Mouse (Mus musculus): ENCODE results near the gene Gpr137.
"Not testable (repeated sequence)": the region's sequence is repeated elsewhere in the genome, so short reads cannot be mapped to it uniquely, and the experiment has no call there.

Gpr137 gene

DNA sequence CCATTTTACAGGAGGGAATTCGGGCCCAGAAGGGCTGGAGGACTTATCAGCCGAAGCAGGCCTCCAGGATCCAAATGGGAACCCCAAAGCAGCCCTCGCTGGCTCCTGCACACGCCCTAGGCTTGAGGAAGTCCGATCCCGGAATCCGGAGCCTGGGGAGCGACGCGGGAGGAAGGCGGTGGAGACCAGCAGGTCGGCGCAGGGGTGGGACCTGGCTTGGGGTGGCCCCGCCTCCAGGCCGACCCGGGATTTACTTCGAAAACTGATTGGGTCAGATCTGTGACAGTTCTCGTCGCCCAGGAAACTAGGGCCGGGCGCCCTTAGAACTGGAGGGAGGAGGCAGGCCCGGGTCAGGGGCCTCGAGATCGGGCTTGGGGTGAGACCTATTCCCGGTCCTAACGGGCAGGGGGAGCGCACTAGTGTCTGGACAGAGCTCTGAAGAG is at the start of gene Gpr137:
TSS of gene Gpr137 (minus strand) at position 232 of the 443 bp plus-strand sequence.
- peak; percentile 91 to 95 for DNase-seq (ENCODE audit: low spot score in 2 of 2)

DNA sequence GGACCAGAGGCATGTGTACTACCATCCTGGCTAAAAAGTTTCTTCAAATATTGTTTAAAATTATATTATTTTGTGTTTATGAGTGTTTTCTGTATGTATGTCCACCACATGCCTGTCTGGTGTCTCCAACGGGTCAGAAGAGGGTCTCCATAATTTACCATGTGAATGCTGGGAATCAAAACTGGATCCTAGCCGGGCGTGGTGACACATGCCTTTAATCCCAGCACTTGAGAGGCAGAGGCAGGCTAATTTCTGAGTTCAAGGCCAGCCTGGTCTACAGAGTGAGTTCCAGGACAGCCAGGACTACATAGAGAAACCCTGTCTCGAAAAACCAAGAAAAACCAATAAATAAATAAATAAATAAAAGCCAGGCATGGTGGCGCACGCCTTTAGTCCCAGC is 48.9 kb upstream of the Gpr137 start:
- DNase-seq (ENCODE audit: low spot score in 2 of 2), result not testable (repeated sequence)

DNA sequence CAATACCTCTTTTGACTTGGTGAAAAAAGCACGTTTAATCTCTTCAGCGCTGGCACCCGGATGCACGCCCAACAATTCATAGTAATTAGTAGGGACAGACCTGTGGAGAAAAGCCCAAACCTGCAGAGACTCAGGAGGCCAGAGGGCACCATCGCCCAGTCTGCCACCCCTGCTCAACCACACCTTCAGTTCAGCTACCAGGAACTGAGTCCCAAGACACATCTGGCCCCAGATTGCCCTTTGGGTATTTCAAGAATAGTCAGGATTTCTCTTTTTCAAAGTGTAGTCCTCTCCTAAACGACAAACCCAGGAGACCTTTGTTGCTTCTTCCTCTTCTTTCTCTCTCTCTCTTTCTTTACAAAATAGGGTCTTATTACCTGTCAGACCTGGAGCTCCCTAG is 48.4 kb upstream of the Gpr137 start:
- no peak for DNase-seq (ENCODE audit: low spot score in 2 of 2)

DNA sequence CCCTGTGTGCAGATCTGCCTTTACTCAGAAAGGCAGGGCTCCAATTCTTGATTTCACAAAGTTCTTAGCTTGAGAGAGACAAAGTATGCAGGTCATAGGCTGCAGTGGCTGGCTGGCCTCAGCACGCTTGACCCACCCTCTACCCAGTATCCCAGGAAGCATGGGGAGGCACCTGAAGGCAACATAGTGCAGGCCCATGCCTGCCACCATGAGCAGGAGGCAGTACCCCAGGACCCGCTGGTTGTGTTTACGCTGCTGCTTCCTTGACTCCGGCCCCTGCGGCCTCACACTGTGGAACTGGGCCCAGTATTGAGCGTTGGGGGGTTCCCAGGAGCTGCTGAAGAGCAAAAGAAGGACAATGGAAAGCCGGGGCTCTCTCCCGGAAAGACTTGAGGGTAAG is 47.0 kb upstream of the Gpr137 start:
- no peak for DNase-seq (ENCODE audit: low spot score in 2 of 2)

DNA sequence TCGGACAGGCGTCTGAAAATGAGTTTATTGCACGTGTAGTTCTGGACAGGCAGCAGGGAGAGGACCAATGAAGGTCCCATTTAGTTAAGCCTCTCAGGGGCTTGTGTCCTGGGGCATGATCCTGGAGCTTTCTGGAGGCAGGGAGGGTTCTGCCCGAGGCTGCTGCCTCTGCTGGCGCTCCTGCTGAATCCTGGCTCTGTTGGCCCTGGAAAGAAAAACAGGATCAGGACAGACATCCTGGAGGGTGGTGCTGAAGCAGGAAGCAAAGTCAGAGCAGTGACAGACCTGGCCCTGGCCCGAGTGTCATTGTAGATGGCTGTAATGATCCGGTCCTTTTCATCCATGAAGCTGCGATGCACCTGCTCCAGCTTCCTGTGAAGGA is 45.6 kb upstream of the Gpr137 start:
- no peak for DNase-seq (ENCODE audit: low spot score in 2 of 2)

DNA sequence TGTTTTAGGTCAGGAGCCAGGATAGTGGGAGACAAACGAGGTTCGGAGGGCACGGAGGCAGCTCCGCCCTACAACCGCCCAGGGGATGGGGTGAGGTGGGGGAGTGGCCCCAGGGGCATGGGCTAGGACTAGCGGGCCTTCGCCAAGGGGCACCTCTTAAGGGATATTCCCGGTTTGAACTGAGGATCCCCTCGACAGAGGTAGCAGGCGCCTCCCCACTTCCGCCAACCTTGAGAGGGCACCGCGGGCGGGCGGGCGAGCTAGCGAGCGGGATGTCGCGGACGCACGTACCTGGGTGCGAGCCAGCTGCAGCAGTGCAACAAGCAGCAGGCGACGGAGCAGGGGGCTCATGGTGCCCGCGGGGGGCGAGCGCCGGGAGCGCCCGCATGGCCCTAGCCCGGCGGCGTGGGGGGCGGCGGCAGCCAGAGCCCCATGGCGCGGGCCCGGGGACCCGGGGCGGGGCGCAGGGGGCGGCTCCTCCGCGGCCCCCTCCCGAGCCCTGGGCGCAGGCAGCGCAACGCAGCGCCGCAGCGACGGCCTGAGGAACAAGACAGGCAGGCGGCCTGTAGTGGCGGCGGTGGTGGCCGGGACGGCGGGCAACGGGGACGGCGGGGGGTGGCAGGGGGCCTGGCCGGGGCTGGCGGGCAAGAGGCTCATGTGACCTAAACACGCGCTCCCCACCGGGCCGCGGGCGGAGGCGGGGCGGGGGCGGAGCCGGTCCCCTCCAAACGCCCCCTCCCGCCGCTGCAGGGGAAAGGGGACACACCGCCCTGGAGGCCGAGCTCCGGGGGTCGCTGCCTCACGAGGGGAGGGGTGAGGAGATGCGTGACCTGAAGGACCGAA is 45.0 kb upstream of the Gpr137 start, which contains the start of gene Vegfb:
TSS of gene Vegfb (minus strand) at position 591 of the 843 bp plus-strand sequence.
- peak in 1 of 2 experiments; percentile 51 for DNase-seq (ENCODE audit: low spot score in 2 of 2)

DNA sequence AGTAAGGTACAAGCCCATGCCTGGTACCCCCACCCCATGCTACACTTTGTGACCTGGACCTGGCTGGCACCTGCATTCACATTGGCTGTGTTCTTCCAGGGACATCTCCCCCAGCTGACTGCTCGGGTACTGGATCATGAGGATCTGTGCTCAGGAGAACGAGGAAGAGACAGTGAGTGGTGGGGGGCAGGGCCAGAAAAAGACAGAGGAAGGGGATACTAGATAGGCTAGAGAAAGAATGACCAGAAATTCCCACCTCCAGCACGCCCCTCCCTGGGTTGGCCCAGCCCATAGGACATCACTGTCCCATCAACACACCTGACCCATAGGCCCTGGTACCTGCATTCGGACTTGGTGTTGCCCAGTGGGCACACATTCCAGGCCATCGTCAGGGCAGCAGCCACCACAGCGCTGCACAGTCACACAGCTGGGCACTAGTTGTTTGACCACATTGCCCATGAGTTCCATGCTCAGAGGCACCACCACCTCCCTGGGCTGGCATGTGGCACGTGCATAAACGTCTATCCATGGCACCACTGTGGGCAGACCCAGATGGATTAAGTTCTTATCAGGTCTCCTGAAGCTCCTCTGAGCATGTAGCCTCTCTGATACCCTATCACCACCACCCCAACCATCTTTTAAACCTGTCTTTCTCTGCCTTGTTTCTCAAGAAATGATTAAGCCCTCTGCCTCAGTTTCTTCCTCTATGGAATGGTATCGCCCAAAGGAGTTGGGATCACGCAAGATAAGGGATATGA is 43.9 kb upstream of the Gpr137 start:
- DNase-seq (ENCODE audit: low spot score in 2 of 2), result no peak

DNA sequence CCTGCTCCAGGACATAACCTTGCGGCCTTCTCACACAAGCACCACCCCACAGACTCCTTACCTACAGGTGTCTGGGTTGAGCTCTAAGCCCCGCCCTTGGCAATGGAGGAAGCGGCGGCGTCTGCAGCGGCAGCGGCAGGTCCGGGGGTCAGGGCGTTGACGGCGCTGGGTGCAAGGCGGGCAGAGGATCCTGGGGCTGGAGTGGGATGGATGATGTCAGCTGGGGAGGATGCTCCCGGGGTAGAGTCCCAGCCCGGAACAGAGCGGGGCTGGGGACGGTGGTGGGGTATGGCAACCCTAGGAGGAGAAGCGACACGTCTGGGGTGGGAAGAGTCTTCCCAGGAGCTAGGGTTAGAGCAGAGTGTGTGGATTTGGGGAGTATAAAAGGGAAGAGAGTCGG is 43.0 kb upstream of the Gpr137 start:
- DNase-seq (ENCODE audit: low spot score in 2 of 2), result no peak

DNA sequence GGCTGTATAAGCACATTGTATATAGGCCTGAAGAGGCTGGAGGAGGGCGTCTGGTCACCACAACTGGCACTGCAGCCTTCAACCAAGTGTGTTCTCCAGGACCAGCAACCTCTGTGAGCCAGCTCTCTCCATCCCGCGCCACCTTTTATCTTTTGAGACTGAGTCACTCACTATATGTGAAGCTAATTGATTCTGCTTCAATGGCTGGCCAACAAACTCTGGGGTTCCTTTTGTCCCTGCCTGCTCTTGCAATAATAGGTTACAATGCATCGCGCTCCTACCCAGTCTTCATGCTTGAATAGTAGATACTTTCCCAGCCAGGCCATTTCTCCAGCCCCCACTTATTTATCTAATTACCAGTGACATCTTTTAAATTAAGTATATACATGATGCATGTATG is 41.3 kb upstream of the Gpr137 start:
- no peak for DNase-seq (ENCODE audit: low spot score in 2 of 2)

DNA sequence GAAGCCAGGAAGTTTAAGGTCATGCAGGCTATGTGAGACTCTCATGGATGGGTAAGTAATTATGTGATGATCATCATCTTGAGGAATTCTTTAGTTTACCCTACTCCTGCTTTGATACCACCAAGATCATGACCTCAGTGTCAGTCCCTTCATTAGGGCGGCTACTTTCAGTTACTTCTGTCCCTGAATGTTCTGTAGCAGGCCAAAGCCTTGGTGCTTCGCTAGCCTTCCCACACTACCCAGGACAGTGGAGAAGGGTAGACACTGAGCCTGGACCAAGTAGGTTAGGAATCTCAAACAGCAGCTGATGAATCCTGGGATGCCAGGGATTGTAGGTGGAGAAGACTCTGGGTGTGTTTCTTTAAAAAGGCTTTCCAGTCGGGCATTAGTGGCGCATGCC is 39.2 kb upstream of the Gpr137 start:
- no peak for DNase-seq (ENCODE audit: low spot score in 2 of 2)

DNA sequence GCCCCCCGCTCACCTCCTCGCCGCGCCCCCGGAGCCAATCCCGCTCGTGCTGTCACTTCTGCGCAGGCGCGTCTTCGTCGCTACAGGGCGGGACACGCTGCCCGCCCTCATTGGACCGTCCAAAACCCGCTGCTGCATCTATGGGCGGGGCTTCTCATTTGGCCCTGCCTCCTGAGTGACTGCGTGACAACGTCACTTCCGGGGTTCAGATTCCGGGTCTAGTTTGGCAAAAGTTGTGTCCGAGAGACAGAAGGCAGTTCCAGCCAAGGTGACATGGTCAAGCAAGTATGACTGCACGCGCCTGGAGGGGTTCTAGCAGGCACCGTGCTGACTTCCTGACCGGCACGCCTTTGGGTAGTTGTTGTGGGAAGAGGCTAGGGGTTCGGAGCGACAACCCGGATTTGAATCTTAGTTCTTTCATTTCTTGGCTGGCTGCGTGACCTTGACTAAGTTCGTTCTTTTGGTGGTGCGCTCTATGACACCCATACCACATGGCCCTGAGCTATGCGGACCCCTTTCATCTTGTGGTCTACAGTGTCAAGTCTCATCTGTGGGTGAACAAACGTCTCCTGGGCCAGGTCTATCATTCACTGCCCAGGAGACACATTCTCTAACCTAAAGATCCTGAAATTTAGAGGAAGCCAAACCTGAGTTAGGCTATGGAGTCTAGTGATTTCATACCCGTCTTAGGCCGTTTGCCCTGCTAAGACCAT is 38.3 kb upstream of the Gpr137 start, which contains the start of gene Fkbp2:
TSS of gene Fkbp2 (minus strand) at position 121 of the 713 bp plus-strand sequence.
- peak; percentile 97 to 98 for DNase-seq (ENCODE audit: low spot score in 2 of 2)

DNA sequence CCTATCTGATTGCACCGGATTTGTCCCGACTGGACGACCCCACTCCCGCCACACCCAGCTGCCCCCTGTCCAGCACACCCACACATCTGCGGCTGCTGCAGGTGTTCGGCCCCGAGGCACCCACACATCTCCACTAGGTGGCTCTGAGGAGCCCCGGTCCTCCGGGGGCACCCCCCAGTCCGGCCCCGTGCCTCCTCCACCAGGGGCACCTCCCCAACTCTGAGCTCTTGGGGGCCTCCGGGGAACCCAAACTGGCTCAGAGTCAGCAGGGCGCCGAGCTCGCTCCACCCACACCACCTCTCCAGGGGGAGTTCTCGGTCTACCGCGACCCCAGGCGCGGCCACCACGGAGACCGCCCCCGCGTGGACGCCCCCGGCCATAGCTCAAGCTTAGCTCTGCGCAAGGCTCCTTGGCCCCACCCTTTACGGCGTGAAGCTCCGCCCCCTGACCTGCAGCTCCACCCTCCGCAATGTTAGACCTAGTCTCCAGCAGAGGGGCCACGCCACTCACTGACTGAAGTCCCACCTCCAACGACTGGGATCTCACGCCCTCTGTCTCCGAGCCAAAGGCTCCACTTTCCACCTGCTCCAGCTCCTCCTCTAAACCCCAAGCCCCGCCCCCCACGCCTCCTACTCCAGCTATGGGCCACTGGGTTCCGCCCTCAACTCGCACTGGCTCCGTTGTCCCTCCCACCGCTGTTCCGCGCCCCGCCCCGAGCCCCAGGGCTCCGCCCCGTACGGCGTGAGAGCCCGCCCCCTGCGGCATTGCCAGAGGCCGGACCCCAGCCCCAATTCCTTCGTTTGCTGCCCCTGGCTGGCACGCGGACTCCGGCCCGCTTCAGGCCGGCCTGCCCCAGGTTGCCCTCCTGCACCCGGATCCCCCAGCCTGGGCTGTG is 37.5 kb upstream of the Gpr137 start:
- DNase-seq (ENCODE audit: low spot score in 2 of 2), result peak; percentile 99

DNA sequence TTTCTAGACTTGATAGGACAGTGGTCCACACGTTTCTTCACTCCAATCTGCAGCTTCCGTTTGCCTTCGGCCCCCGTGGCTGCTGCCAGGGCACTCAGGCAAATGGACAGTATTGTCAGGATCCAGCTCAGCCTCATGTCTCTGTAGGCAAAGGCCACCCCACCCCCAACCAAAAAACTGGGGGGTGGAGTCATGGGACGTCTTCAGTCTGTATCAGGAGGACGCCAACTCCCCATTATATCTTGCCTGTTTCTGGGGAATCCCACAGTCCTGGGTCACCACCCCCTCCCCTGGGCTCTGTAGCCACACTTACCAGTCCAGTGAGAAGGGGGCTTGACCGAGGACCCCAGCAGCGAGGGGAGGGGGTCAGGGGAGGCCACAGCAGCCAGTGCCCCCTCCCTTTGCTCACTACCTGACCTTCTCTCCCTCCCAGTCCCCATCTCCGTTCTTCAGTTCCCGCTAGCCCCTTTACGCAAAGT is 36.8 kb upstream of the Gpr137 start:
- peak; percentile 58 to 66 for DNase-seq (ENCODE audit: low spot score in 2 of 2)

DNA sequence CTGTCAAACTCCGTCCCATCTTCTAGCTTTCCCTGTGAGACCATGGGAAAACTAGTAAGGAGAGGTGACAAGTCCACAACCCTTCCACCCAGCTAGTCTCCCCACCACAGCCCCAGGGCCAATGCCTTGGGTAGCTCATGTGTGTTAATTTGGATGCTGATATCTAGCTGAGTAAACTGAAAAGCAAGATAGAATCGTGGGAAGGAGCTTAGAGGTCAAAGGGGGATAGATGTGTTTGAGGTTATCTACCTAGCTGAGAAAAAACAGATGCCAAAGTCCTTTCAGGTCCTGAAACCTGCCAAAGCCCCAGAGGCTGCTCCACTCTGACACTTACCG is 36.3 kb upstream of the Gpr137 start:
- no peak for DNase-seq (ENCODE audit: low spot score in 2 of 2)

DNA sequence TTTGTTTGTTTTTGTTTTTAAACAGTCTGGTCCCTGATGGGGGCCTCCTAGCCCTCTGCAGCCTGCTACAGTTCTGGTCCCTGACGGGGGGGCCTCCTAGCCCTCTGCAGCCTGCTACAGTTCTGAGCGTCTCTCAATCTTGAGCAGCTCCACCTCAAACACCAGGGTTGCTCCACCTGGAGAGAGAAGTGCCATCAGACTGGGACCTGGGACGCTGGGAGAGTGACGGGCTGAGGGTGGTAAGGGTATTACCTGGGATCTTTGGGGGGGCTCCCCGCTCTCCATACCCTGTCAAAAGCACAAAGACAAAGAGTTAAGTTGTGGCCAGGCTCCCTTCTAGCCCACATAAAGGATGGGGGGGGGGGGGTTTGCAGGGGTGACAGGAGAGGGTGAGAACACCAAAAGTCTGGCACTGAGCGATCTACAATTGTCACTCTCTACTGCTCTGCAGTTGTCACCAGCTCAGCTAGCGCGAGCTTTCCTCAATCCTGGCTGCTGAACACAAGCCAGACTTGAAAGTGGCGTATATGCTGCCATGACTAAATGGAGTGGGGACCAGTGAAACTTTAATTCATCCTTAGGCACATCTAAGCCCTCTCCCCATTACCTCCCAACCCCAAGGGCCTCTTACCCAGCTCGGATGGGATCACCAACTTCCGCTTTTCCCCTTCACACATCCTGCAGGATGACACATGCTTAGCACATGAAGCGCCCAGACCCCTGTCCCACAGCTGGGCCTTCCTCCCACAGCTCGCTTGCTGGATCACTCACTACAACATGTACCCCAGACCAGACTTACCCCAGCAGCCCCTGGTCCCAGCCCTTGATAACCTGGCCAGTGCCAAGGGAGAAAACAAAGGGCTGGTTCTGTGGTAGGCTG is 35.7 kb upstream of the Gpr137 start:
- DNase-seq (ENCODE audit: low spot score in 2 of 2), result no peak

DNA sequence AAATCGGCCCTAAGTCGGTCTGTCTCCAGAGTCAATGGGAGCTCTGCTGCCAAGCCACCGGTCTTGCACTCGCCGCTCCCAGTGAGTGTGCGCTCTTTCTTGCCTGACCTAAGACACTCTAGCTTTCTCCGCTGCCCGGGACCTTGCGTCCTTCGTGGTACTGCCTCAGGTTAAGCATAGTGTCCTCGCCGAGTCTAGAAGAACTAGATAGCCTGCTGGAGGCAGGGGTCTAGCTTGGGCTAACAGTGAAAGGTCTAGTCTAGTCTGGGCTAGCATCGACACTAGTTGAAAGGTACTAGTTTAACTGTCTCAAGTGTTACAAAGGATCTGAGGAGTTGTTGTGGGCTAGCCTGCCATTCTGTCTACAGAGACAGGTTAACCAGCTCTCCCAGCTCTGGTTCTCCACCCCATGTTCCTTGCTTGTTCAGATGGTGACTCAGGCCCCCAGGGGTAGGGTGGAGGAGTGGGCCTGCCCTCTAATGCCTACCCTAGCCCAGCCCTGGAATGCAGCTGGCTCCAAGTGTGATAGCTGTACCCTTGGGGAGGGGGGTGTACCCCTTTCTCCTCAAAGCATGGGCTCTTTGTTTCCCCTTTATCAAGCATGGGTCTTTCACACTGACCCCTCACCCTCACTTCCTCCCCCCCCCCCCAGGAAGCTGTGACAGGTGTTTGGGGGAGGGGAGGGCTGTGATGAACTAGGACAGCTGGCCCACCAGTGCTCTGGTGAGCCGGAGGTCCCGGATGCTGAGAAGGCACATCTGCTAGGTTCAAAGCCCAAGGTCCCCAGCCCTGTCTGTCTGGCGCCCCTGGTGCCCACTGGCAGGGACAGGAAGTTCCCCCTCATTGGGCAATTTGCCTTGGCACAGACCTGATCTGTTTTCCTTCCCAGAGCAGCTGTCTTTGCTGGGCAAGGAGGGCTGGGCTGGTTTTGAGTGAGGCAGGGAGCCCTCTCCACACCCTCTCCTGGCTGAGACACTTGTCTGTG is 33.5 kb upstream of the Gpr137 start, which contains the start of gene Plcb3:
TSS of gene Plcb3 (minus strand) at position 934 of the 985 bp plus-strand sequence.
- DNase-seq (ENCODE audit: low spot score in 2 of 2), result peak in 1 of 2 experiments; percentile 71

DNA sequence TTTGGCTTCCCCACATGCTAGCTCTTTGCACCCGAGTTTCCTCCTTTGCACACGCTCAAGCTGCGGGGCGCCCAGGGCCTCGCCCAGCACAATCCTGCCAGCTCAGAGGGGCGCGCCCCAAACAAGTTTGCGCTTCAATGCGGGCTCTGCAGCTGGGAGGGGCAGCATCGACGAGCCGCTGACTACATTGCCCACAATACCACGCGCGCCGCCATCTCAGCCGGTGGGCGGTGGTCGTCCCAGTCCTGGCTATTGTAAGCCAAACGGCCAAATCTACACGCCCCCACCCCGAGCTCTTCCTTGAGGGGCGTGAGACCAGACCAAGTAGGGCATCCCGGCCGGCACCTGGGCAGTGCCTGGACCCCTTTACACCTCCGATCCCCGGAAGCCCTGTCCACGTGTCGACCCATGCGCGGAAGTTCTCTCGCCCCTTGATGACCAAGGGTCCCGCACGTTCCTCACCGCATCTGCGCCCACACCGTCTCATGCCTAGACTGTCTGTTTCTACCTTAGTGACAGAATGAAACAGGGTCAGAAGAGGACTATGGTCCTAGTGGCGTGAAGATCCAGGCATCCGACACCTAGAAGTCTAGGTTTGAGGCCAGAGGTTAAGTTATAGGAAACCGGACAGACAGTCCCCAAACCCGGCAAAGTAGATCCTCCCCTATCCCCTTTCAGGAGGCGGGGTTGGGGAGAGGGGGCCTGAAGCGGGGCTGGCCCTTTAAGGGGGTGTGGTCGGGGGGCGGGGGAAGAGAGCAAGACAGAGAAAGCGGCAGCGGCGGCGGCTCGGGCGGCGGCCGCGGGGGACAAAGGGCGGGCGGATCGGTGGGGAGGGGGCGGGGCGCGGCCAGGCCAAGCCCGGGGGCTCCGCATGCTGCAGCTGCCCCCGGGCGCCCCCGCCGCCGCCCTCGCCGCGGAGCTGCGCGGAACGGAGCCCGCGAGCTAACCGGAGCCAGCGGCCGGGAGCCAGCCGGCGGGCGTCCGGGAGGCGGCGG is 32.2 kb upstream of the Gpr137 start, which contains the start of gene Ppp1r14b:
TSS of gene Ppp1r14b (plus strand) at position 758 of the 995 bp plus-strand sequence.
- DNase-seq (ENCODE audit: low spot score in 2 of 2), result peak in 1 of 2 experiments; percentile 72

Data from left cerebral cortex, adult 9 months (tissue).